Mouse (Mus musculus) forebrain, embryonic 11.5 days (tissue): Measurements from ENCODE around the gene Akap9. TPM values are rescaled to one million over a fixed set of nuclear protein-coding genes. Genes with fewer than 3 reads are reported as not detected.
"Not testable (repeated sequence)": the region's sequence is repeated elsewhere in the genome, so short reads cannot be mapped to it uniquely, and the experiment has no call there.

Experiments
- ATAC-seq: fragments of 200-750 bp; cut with Nextera tagmentation; replicated peaks from 2 replicates; pipeline ENCODE4 v1.8.0; 2017; ENCODE audit warnings: moderate TSS enrichment; ENCODE audit not compliant: low FRiP score
- DNase-seq: peaks from one replicate; pipeline ENCODE4 v3.0.0-alpha.2; 2017; ENCODE audit warnings: low spot score
- H3K27ac ChIP-seq: fragments of 300-500 bp; sonication (generic); 2 replicates; pipeline ENCODE4 v1.5.1; 2014; ENCODE audit warnings: low read depth, low read length
- H3K27me3 ChIP-seq: fragments of 300-500 bp; sonication (generic); 2 replicates; pipeline ENCODE4 v1.6.1; 2014; ENCODE audit warnings: mild to moderate bottlenecking, low read length, mixed read lengths; ENCODE audit not compliant: control insufficient read depth, insufficient read depth
- H3K36me3 ChIP-seq: fragments of 300-500 bp; sonication (generic); 2 replicates; pipeline ENCODE4 v1.6.1; 2014; ENCODE audit warnings: mild to moderate bottlenecking, low read length, moderate library complexity, mixed read lengths; ENCODE audit not compliant: control insufficient read depth, insufficient read depth
- H3K4me1 ChIP-seq: fragments of 300-500 bp; sonication (generic); replicated peaks from 2 replicates; pipeline ENCODE4 v1.6.1; 2014; ENCODE audit warnings: low read length, mixed read lengths; ENCODE audit not compliant: control insufficient read depth, insufficient read depth
- H3K4me2 ChIP-seq: fragments of 300-500 bp; sonication (generic); 2 replicates; pipeline ENCODE4 v1.6.1; 2014; ENCODE audit warnings: low read depth, mild to moderate bottlenecking, low read length, moderate library complexity, mixed read lengths; ENCODE audit not compliant: severe bottlenecking
- H3K4me3 ChIP-seq: fragments of 300-500 bp; sonication (generic); 2 replicates; pipeline ENCODE4 v1.5.1; 2014; ENCODE audit warnings: low read depth, low read length
- H3K9ac ChIP-seq: fragments of 300-500 bp; sonication (generic); 2 replicates; pipeline ENCODE4 v1.6.1; 2014; ENCODE audit warnings: low read length
- H3K9me3 ChIP-seq: fragments of 300-500 bp; sonication (generic); 2 replicates; pipeline ENCODE4 v1.6.1; 2016; ENCODE audit warnings: low read length, mixed read lengths; ENCODE audit not compliant: control insufficient read depth
- whole genome bisulfite sequencing: fragments of 180-500 bp; shearing (Covaris S2); extraction: QIAGEN DNeasy Blood & Tissue Kit; methylation state at CpG from one replicate; pipeline ENCODE4 v1.1.7; 2014; 5-methylcytosine and 5-hydroxymethylcytosine counted together
- polyA plus RNA-seq: library from polyadenylated mRNA; unstranded; fragments of >200 nt; fragmentation: Nextera tagmentation; extraction: Ambion mirVana; gene quantifications from 2 replicates; pipeline ENCODE4 v1.2.1, GENCODE M21; 2014

The Akap9 gene
- polyA plus RNA-seq, 1 experiment from 2014 or later = 181 TPM

- Histone ChIP-seq H3K9ac (no peak overlapping the region), H3K4me1 (no peaks in the 10 kb centered on the region), H3K4me3 (no peak overlapping the region), H3K27me3 (no peaks in the 10 kb centered on the region), H3K36me3 (peaks cover 2% of the 10 kb centered on the region; the same call in 1 of the 2 replicates), H3K9me3 (no peaks in the 10 kb centered on the region), H3K4me2 (no peak overlapping the region), H3K27ac (no peak overlapping the region)
- ATAC-seq (no peak), DNase-seq (no peak)
- 94% methylated on average over 4 of the region's 4 CpGs for WGBS
Observed at GRCm38 (mm10) chr5:4019377-4019776, 91.5 kb downstream of the Akap9 start.

- Histone ChIP-seq H3K9me3 (no peaks in the 10 kb centered on the region), H3K4me1 (no peaks in the 10 kb centered on the region), H3K9ac (no peak overlapping the region), H3K4me2 (no peak overlapping the region), H3K27me3 (no peaks in the 10 kb centered on the region), H3K4me3 (no peak overlapping the region), H3K27ac (no peak overlapping the region), H3K36me3 (peaks cover 2% of the 10 kb centered on the region; the same call in 1 of the 2 replicates)
- WGBS = 100% methylated on average over 1 of the region's 1 CpGs
- DNase-seq (no peak), ATAC-seq (no peak)
Observed at GRCm38 (mm10) chr5:4020018-4020417, 92.2 kb downstream of the Akap9 start.

- Histone ChIP-seq H3K4me1 (no peaks in the 10 kb centered on the region), H3K36me3 (peaks cover 2% of the 10 kb centered on the region; the same call in 1 of the 2 replicates), H3K4me2 (no peak overlapping the region), H3K27ac (no peak overlapping the region), H3K4me3 (no peak overlapping the region), H3K27me3 (no peaks in the 10 kb centered on the region), H3K9me3 (no peaks in the 10 kb centered on the region), H3K9ac (no peak overlapping the region)
- WGBS = 79% methylated on average over 13 of the region's 13 CpGs
- no peak for DNase-seq
- ATAC-seq = no peak
Observed at GRCm38 (mm10) chr5:4023186-4023585, 95.3 kb downstream of the Akap9 start.

- no peaks in the 10 kb centered on the region for H3K27me3 ChIP-seq
- H3K4me2 ChIP-seq = no peak overlapping the region
- no peaks in the 10 kb centered on the region for H3K9me3 ChIP-seq
- no peak overlapping the region for H3K27ac ChIP-seq
- no peak overlapping the region for H3K4me3 ChIP-seq
- no peak overlapping the region for H3K9ac ChIP-seq
- peaks cover 2% of the 10 kb centered on the region; the same call in 1 of the 2 replicates for H3K36me3 ChIP-seq
- WGBS = 83% methylated on average over 16 of the region's 16 CpGs
- no peaks in the 10 kb centered on the region for H3K4me1 ChIP-seq
- ATAC-seq (no peak), DNase-seq (no peak)
Observed at GRCm38 (mm10) chr5:4023742-4024681, 96.2 kb downstream of the Akap9 start.

- H3K9ac ChIP-seq = no peak overlapping the region
- H3K4me2 ChIP-seq = no peak overlapping the region
- no peaks in the 10 kb centered on the region for H3K9me3 ChIP-seq
- DNase-seq (no peak), ATAC-seq (no peak)
- 87% methylated on average over 4 of the region's 4 CpGs for WGBS
- no peaks in the 10 kb centered on the region for H3K27me3 ChIP-seq
- peaks cover 2% of the 10 kb centered on the region; the same call in 1 of the 2 replicates for H3K36me3 ChIP-seq
- H3K27ac ChIP-seq = no peak overlapping the region
- H3K4me3 ChIP-seq = no peak overlapping the region
- H3K4me1 ChIP-seq = no peaks in the 10 kb centered on the region
Observed at GRCm38 (mm10) chr5:4024727-4025126, 96.9 kb downstream of the Akap9 start.

- WGBS = 97% methylated on average over 1 of the region's 1 CpGs
- H3K9ac ChIP-seq, DNase-seq, H3K27me3 ChIP-seq, H3K4me2 ChIP-seq, H3K36me3 ChIP-seq, H3K9me3 ChIP-seq, ATAC-seq, H3K4me3 ChIP-seq, H3K27ac ChIP-seq, H3K4me1 ChIP-seq: not testable (repeated sequence)
Observed at GRCm38 (mm10) chr5:4026336-4026735, 98.5 kb downstream of the Akap9 start.

- Histone ChIP-seq H3K4me2 (no peak overlapping the region), H3K27ac (no peak overlapping the region), H3K9ac (no peak overlapping the region), H3K27me3 (no peaks in the 10 kb centered on the region), H3K4me1 (no peaks in the 10 kb centered on the region), H3K36me3 (peaks cover 5% of the 10 kb centered on the region; the same call in 1 of the 2 replicates), H3K4me3 (no peak overlapping the region), H3K9me3 (no peaks in the 10 kb centered on the region)
- 91% methylated on average over 6 of the region's 6 CpGs for WGBS
- DNase-seq (no peak), ATAC-seq (no peak)
Observed at GRCm38 (mm10) chr5:4028486-4029173, 100.8 kb downstream of the Akap9 start.

GRCm38 (mm10) chr5:4031846-4032245, 104.0 kb downstream of the Akap9 start:
- Histone ChIP-seq H3K36me3 (peaks cover 5% of the 10 kb centered on the region; the same call in 1 of the 2 replicates), H3K4me1 (no peaks in the 10 kb centered on the region), H3K27me3 (no peaks in the 10 kb centered on the region), H3K4me2 (no peak overlapping the region), H3K9me3 (no peaks in the 10 kb centered on the region), H3K4me3 (no peak overlapping the region), H3K27ac (no peak overlapping the region), H3K9ac (no peak overlapping the region)
- 83% methylated on average over 4 of the region's 4 CpGs for WGBS
- DNase-seq (no peak), ATAC-seq (no peak)
